Mouse (Mus musculus): ENCODE results near the gene Agbl4. TPM values are rescaled to one million over a fixed set of nuclear protein-coding genes. Genes with fewer than 3 reads are reported as not detected.
A peak's percentile ranks its signal among the peaks of the same experiment; 100 is the strongest.

The Agbl4 gene
- polyA plus RNA-seq, 1 experiment from 2014 or later = 0.30 TPM

- H3K27ac ChIP-seq = no peak overlapping the region
- H3K9me3 ChIP-seq = no peaks in the 10 kb centered on the region
- ATAC-seq = no peak
- no peaks in the 10 kb centered on the region for H3K4me1 ChIP-seq (replicated peaks)
- H3K36me3 ChIP-seq = no peaks in the 10 kb centered on the region
- 88% methylated on average over 1 of the region's 1 CpGs for WGBS
- no peak overlapping the region for H3K4me3 ChIP-seq (replicated peaks)
- H3K9ac ChIP-seq = no peak overlapping the region
- no peak overlapping the region for H3K4me2 ChIP-seq (replicated peaks)
- H3K27me3 ChIP-seq (replicated peaks) = no peaks in the 10 kb centered on the region
These were observed 607.4 kb downstream of the Agbl4 start for GRCm38 (mm10) chr4:111004719-111005479.

GRCm38 (mm10) chr4:111019376-111019775, 621.9 kb downstream of the Agbl4 start:
- 91% methylated on average over 4 of the region's 4 CpGs for WGBS
- Histone ChIP-seq H3K27me3 (replicated peaks) (no peaks in the 10 kb centered on the region), H3K4me3 (replicated peaks) (no peak overlapping the region), H3K36me3 (no peaks in the 10 kb centered on the region), H3K9ac (no peak overlapping the region), H3K9me3 (no peaks in the 10 kb centered on the region), H3K27ac (no peak overlapping the region), H3K4me1 (replicated peaks) (no peaks in the 10 kb centered on the region), H3K4me2 (replicated peaks) (no peak overlapping the region)
- no peak for ATAC-seq

- H3K36me3 ChIP-seq = no peaks in the 10 kb centered on the region
- H3K27me3 ChIP-seq (replicated peaks) = no peaks in the 10 kb centered on the region
- ATAC-seq = no peak
- no peak overlapping the region for H3K27ac ChIP-seq
- no peak overlapping the region for H3K9ac ChIP-seq
- no peaks in the 10 kb centered on the region for H3K4me1 ChIP-seq (replicated peaks)
- H3K9me3 ChIP-seq = no peaks in the 10 kb centered on the region
- H3K4me3 ChIP-seq (replicated peaks) = no peak overlapping the region
- WGBS = 91% methylated on average over 3 of the region's 3 CpGs
- H3K4me2 ChIP-seq (replicated peaks) = no peak overlapping the region
These were observed 669.9 kb downstream of the Agbl4 start for GRCm38 (mm10) chr4:111067330-111067729.

DNA sequence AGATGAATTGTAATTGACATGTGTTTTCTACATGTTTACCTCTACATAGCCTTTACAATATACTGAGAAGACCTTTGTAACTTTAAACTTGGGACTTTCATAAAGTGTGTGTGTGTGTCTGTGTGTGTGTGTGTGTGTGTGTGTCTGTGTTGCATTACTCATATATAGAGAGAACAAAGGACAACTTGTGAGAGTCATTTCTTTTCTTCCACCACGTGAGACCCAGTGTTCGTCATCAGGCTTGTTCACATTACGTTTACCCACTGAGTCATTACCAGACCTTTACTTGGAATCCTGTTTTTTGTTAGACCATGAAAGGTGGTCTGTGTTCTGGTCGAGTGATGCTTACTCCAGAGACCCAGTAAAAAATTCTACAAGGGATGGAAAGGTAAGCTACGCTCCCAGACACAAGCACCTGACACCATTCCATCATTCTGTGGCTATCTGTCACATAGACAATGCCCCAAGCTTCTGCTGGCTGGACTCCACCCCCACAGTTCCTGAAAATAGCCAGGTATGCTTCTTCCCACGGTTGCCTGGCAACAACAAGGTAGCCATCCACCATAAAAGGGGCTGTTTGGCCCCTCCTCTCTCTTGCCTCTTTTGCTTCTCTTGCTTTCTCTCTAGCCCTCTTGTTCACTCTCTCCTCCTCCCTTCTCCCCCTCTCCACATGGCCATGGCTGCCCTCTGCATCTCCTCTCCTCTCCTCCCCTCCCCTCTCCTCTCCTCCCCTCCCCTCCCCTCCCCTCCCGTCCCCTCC, 676.5 kb downstream of the Agbl4 start:
- Histone ChIP-seq H3K27ac (no peak overlapping the region), H3K27me3 (replicated peaks) (no peaks in the 10 kb centered on the region), H3K4me3 (replicated peaks) (no peak overlapping the region), H3K4me2 (replicated peaks) (no peak overlapping the region), H3K9me3 (no peaks in the 10 kb centered on the region), H3K4me1 (replicated peaks) (no peaks in the 10 kb centered on the region), H3K36me3 (no peaks in the 10 kb centered on the region), H3K9ac (no peak overlapping the region)
- 43% methylated on average over 6 of the region's 7 CpGs for WGBS
- no peak for ATAC-seq

GRCm38 (mm10) chr4:111074701-111075154, 677.3 kb downstream of the Agbl4 start:
- H3K4me3 ChIP-seq (replicated peaks) = no peak overlapping the region
- 70% methylated on average over 6 of the region's 6 CpGs for WGBS
- H3K36me3 ChIP-seq = no peaks in the 10 kb centered on the region
- no peaks in the 10 kb centered on the region for H3K9me3 ChIP-seq
- no peaks in the 10 kb centered on the region for H3K4me1 ChIP-seq (replicated peaks)
- no peak for ATAC-seq
- H3K27ac ChIP-seq = no peak overlapping the region
- no peak overlapping the region for H3K4me2 ChIP-seq (replicated peaks)
- no peak overlapping the region for H3K9ac ChIP-seq
- H3K27me3 ChIP-seq (replicated peaks) = no peaks in the 10 kb centered on the region

DNA sequence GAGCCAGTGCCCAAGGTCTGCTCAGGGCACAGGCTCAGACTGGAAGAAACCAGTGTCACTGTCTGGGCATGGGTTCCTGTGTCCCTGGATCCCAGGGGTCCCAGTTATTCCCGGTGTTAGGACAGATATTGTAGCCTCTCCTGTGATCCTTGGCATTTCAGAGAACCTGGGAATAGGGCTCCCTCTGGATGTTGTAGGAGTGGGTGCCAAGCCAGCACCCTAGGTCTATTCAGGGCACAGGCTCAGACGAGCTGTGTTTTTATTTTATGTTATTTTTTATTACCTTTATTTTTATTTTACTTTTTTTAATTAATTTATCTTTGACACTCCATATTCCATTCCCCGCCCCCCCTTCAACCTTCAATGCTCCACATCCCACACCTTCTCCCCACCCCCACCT, 680.3 kb downstream of the Agbl4 start:
- no peak for ATAC-seq
- no peaks in the 10 kb centered on the region for H3K36me3 ChIP-seq

DNA sequence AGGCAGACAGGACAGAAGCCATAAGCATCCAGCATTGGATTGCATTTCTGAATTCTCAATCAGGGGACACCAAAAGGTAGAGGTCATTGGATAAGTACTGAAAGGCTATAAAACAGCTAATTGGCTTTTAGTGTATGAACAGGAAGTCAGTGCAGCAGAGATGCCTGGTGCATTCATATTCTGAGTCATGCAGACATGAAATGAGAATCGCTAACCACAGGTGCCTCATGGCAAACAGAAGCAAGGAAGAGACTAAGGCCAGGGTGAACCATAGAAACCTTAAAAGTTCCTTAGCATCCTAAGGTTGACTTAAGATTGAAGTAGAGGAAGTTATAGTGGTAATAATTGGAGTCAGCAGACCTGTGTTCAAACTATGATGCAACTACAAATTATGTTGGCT, 687.9 kb downstream of the Agbl4 start:
- 79% methylated on average over 1 of the region's 1 CpGs for WGBS
- H3K9ac ChIP-seq = no peak overlapping the region
- no peak overlapping the region for H3K4me3 ChIP-seq (replicated peaks)
- no peak overlapping the region for H3K27ac ChIP-seq
- no peaks in the 10 kb centered on the region for H3K9me3 ChIP-seq
- H3K4me2 ChIP-seq (replicated peaks) = no peak overlapping the region
- no peaks in the 10 kb centered on the region for H3K27me3 ChIP-seq (replicated peaks)
- H3K36me3 ChIP-seq = no peaks in the 10 kb centered on the region
- no peak for ATAC-seq
- no peaks in the 10 kb centered on the region for H3K4me1 ChIP-seq (replicated peaks)

More for the DNA sequence above, 680.3 kb downstream of the Agbl4 start:
- no peaks in the 10 kb centered on the region for H3K4me1 ChIP-seq (replicated peaks)
- no peak overlapping the region for H3K27ac ChIP-seq
- no peak overlapping the region for H3K9ac ChIP-seq
- no peaks in the 10 kb centered on the region for H3K9me3 ChIP-seq
- H3K4me3 ChIP-seq (replicated peaks) = no peak overlapping the region
- no peak overlapping the region for H3K4me2 ChIP-seq (replicated peaks)
- WGBS = 81% methylated on average over 3 of the region's 3 CpGs
- H3K27me3 ChIP-seq (replicated peaks) = no peaks in the 10 kb centered on the region

DNA sequence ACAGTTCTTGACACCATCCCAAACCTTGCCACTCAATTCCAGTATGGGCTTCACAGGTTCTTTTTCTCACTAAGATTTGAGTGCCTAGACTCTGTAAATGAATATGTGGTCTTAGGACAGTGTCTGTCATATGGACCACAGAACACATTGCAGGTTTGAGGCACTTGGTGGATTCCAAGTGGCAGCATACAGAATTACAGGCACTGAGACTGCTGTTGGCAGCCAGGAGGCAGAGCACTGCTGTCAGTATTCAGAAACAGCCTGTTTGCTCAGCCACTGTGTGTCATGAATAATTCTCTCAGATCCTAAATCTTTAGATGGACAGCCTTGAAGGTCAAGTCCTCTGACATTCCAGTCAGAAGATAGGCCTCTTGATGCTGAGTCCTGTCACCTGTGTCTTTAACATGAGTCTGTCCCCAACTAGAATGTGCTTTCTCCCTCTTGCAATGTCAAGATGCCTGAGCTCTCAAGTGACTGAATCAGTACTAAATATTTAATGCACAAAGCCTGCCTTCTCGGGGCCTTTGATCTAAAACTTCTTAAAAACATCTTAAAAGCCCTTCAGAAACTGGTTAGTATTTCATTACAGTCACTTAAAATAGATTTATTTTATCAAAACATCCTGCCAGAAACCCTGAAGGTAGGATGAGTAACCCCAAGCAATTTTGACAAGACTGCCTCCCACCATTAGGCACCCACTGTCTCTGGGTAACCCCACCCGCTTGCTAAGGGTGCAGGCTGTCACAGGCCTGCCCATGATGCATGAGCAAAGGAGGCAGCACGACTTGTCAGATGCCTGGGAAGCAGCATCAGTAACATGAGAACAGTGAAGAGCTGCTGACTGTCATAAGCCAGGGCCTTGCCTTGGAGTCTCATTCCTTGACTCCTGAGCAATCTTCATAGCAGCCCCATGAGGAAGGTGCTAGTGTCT, 739.0 kb downstream of the Agbl4 start:
- H3K4me3 ChIP-seq (replicated peaks) = no peak overlapping the region
- H3K27ac ChIP-seq = no peak overlapping the region
- H3K9me3 ChIP-seq = no peaks in the 10 kb centered on the region
- 46% methylated on average over 3 of the region's 3 CpGs for WGBS
- no peaks in the 10 kb centered on the region for H3K36me3 ChIP-seq
- no peaks in the 10 kb centered on the region for H3K4me1 ChIP-seq (replicated peaks)
- no peak for ATAC-seq
- no peak overlapping the region for H3K9ac ChIP-seq
- H3K27me3 ChIP-seq (replicated peaks) = no peaks in the 10 kb centered on the region
- no peak overlapping the region for H3K4me2 ChIP-seq (replicated peaks)

GRCm38 (mm10) chr4:111147748-111148147, 750.3 kb downstream of the Agbl4 start:
- 95% methylated on average over 1 of the region's 1 CpGs for WGBS
- Histone ChIP-seq H3K9ac (no peak overlapping the region), H3K9me3 (no peaks in the 10 kb centered on the region), H3K27ac (no peak overlapping the region), H3K4me1 (replicated peaks) (no peaks in the 10 kb centered on the region), H3K4me2 (replicated peaks) (no peak overlapping the region), H3K36me3 (no peaks in the 10 kb centered on the region), H3K27me3 (replicated peaks) (no peaks in the 10 kb centered on the region), H3K4me3 (replicated peaks) (no peak overlapping the region)
- ATAC-seq = no peak

- no peak overlapping the region for H3K27ac ChIP-seq
- 49% methylated on average over 1 of the region's 1 CpGs for WGBS
- H3K9me3 ChIP-seq = no peaks in the 10 kb centered on the region
- no peak overlapping the region for H3K4me2 ChIP-seq (replicated peaks)
- no peak overlapping the region for H3K4me3 ChIP-seq (replicated peaks)
- no peaks in the 10 kb centered on the region for H3K27me3 ChIP-seq (replicated peaks)
- ATAC-seq = no peak
- no peaks in the 10 kb centered on the region for H3K4me1 ChIP-seq (replicated peaks)
- H3K36me3 ChIP-seq = no peaks in the 10 kb centered on the region
- no peak overlapping the region for H3K9ac ChIP-seq
These were observed 758.4 kb downstream of the Agbl4 start for GRCm38 (mm10) chr4:111155859-111156258.

- Histone ChIP-seq H3K27ac (no peak overlapping the region), H3K4me3 (replicated peaks) (no peak overlapping the region), H3K9ac (no peak overlapping the region), H3K4me1 (replicated peaks) (no peaks in the 10 kb centered on the region), H3K4me2 (replicated peaks) (no peak overlapping the region), H3K36me3 (no peaks in the 10 kb centered on the region), H3K27me3 (replicated peaks) (no peaks in the 10 kb centered on the region), H3K9me3 (no peaks in the 10 kb centered on the region)
- 58% methylated on average over 2 of the region's 2 CpGs for WGBS
- ATAC-seq = no peak
These were observed 784.0 kb downstream of the Agbl4 start for GRCm38 (mm10) chr4:111181478-111181877.

DNA sequence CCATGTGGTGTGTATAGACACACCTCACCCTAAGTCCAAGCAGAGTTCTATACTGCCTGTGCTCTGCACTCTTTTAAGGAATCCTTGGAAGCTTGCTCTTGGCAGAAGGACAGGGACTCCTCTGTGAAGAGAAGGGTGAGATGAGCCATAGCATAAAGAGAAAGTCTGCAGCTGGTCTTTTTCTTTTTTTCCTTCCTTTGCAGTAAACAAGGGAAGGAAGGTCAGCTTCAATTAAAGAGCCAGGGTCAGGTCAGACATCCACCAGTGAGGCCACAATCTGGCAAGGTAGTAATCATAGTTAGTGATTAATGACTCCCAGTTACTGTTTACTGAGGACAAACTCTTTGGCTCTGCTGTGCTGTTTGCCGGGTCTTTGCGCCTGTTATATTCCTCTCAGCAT, 802.6 kb downstream of the Agbl4 start:
- H3K4me3 ChIP-seq (replicated peaks) = no peak overlapping the region
- H3K9ac ChIP-seq = no peak overlapping the region
- H3K9me3 ChIP-seq = no peaks in the 10 kb centered on the region
- no peak overlapping the region for H3K27ac ChIP-seq
- H3K4me1 ChIP-seq (replicated peaks) = peaks cover 6% of the 10 kb centered on the region; the same call in 1 of the 2 replicates
- WGBS = 4% methylated on average over 2 of the region's 2 CpGs
- no peaks in the 10 kb centered on the region for H3K27me3 ChIP-seq (replicated peaks)
- no peaks in the 10 kb centered on the region for H3K36me3 ChIP-seq
- peak; percentile 67 for ATAC-seq
- no peak overlapping the region for H3K4me2 ChIP-seq (replicated peaks)
